Mouse (Mus musculus): ENCODE measurements around the gene Mtfmt.

The Mtfmt gene

DNA sequence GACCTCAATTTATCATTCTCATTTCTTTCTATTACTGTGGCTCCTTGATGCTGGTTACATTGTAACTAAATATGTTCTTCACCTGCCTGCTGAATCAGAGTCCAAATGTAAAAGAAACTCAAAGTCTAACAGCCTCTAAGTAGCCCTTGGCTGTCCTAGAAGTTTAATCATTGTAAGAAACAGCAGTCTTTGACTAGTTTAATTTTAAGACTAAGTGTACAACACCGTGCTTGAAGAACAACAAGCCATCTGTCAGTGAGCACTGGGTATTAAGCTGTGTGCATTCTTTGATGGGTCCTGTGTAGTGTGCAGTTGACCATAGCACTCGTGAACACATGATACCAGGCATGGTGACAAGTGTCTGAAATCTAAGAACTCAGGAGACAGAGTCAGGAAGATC, 8.1 kb upstream of the Mtfmt start:
- DNase-seq (ENCODE audit: low spot score), result no peak

DNA sequence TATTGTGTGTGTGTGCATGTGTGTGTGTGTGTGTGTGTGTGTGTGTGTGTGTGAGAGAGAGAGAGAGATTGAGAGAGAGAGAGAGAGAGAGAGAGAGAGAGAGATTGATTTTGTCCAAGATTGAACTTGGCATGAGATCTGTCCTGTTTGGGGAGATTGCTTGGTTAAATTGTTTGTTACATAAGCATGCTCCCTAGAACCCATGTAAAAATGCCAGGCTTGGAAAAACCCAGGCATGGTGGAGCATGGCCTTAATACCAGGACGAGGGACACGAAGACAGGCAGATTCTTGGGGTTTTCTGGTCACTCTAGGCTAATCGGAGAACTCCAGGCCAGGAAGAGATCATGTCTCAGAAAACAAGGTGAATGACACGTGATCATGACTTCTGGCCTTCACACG, 7.6 kb upstream of the Mtfmt start:
- DNase-seq (ENCODE audit: low spot score), result no peak

DNA sequence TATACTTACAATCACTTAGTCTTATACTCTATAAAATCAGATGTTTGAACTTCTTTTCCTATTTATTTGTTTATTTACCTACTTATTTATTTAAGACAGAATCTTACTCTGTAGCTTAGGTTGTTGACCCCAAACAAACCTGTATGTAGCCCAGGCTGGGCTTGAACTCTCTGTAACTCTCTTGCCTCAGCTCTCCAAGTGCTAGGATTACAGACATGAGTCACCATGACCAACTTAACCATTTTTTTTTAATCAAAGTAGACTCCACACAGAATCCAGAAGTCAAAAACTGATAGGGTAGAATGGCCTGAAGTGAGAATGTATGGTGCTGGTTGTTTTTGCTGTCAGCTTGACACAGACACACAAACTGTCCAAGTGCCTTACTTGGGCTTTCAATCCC, 5.2 kb upstream of the Mtfmt start:
- DNase-seq (ENCODE audit: low spot score), result no peak

DNA sequence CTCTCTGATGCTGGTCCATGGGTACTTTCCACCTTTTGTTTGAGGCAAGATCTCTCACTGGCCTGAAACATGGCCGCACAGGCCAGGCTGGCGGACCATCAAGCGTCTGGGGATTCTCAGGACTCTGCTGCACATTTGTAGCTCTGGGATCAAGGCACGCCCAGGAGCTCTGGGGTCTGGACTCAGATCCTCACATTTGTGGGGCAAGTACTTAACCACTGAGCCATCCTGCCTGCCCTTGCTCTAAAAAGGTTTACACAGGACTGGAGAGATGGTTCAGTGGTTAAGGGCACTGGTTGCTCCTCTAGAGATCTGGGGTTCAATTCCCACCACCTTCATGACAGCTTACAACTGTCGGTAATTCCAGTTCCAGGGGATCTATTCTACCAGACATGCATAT, 4.7 kb upstream of the Mtfmt start:
- DNase-seq (ENCODE audit: low spot score), result no peak

DNA sequence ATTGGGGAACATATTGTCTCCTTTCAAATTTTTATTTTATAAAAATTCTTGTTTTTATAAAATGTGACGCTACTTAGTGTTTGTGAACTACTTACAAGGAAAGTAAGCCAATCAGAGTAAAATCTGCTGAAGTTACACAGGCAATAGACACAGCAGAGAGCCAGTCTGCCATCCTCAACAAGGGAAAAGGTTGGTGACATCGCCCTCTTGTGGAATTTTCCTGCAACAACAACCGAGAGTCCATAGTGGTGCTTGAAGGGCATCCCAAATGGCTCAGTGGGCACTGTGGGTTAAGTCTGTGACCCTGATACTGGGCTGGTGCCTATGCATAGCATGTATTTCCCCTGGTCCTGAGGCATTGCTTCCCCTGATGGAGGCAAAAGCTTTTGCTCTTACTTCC, 3.3 kb upstream of the Mtfmt start:
- peak; percentile 73 for DNase-seq (ENCODE audit: low spot score)

DNA sequence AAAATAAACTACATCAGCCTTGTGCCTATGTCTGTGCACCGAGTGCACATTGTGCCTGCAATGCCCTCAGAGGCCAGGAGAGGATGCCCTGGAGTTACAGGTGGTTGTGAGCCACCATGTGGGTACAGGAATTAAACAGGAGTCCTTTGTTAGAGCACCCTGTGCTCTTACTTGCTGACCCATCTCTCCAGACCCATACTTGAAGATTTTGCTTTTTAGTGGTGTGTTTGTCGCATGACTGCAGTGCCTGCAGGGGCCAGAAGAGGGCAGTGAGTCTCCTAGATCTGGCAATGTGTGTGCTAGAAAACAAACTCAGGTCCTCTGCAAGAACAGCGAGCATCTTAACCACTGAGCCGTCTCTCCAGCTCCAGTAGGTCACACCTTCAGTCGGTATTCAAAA, 1.4 kb upstream of the Mtfmt start:
- DNase-seq (ENCODE audit: low spot score), result peak; percentile 43

DNA sequence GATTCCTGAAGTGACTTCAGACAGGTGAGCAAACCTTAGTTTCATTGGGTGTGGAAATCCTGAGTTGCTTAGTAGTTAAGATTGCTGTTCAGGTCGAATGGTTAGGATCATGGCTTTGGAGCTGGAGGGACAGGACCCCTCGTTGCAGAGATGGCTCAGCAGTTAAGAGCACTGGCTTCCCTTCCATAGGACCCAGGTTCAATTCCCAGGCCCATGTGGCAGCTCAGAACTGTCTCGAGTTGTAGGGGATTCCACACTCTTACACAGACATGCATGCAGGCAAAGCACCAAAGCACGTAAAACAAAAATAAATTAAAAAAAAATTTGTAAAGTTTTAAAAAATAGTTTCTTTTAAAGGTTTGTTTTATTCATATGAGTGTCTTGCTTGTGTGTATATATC, 371 bp upstream of the Mtfmt start:
- no peak for DNase-seq (ENCODE audit: low spot score)

DNA sequence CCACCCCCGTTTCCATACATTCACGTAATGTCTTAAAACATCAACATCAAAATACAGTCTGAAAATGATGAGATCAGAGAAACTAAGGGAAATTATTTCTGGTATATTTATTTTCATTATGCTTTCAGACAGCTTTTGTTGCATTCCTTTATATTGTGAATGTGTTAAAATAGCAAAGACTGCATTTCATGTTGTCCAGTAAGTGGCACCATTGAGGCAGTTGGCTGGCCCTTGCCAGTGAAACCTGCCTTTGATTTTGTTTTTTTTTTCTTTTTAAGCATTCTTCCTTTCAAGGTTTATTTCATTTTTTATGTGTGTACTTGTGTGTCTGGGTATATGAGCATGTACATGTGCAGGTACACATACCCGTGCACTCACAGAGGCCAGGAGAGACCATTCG, 9.1 kb downstream of the Mtfmt start:
- no peak for DNase-seq (ENCODE audit: low spot score)

DNA sequence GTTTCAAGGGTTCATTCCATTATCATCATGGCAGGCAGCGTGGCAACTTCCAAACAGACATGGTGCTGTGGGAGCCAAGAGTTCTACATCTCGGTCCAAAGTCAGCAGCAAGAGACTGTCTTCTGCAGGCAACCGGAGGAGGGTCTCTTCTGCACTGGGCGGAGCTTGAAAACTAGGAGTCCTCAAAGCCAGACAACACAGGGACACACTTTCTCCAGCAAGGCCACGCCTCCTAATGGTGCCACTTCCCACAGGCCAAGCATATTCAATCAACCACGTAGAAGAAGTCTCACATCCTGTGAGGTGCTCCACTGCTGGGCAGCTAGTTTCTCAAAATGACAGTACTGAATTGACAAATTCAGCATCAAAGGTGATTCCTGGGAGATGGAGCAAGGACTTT, 12.4 kb downstream of the Mtfmt start:
- DNase-seq (ENCODE audit: low spot score), result no peak

DNA sequence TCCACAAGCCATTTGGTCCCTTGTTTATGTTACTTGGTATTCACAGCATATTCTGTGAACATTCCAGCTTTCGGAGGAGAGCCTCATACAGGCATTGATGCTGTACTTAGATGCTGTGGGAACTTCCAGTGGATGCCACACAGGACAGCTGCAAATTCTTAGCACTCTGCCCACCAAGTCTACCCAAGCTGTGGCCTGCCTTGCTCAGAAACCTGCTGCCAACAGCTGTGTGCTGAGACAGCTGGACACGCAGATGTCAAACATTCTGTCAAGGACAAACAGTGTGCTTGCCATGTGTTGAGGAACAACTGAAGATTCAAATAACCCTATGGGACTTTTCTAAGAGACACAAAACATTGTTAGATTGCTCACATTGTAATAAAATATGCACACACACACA, 23.4 kb downstream of the Mtfmt start:
- DNase-seq (ENCODE audit: low spot score), result no peak

DNA sequence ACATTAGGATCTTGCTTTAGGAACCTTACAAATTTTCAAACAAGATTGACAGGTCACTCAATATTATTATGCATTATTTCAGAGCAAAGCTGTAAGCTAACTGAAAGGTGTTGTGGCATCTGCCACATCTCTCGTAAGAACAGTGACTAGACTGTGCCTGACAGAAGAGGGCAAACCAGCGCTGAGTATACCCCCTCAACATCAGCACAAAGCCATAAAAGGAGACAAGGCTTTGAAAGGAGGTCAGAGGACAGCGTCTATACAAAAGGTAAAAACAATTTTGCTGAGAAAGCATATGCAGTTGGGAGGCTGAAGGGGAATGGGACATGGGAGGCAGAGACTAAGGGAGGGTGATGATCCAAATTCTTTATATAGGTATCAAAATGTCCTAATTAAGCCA, 24.6 kb downstream of the Mtfmt start:
- no peak for DNase-seq (ENCODE audit: low spot score)

DNA sequence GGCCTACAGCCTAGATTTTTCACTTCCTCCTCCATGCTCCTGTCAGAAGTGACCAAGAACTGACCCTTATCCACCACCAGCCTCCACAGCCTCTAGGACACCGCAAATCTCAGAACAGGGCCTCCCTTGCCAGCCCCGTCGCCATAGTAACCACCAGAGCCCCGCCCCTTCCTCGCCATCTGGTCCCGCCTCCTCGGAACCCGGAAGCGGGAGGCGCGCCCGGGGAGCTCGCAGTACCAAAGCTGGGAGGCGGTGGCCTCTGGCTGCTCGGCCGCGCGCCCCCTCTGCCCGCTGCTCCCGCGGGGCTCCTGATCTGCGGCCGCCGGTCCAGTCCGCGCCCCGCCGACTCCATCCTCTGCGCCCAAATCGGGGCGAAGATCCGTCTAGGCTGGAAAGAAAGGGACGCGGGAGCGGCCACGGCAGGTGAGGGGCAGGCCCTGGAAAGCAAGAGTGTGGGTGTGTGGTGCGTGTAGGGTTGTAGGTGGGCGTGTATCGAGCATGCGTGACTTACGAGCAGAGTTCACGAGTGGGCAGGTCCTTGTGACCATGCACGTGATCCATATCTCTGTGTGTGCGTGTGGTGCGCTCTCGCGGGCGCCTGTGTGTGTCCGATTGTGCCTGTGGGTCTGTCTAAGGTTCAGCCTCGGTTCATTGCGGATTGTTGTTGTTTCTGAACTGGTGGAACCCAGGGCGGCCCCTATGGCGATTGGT, 25.3 kb downstream of the Mtfmt start, which contains the start of gene Spg21:
TSS of gene Spg21 (plus strand) at position 216 of the 711 bp plus-strand sequence.
- peak; percentile 98 for DNase-seq (ENCODE audit: low spot score)

DNA sequence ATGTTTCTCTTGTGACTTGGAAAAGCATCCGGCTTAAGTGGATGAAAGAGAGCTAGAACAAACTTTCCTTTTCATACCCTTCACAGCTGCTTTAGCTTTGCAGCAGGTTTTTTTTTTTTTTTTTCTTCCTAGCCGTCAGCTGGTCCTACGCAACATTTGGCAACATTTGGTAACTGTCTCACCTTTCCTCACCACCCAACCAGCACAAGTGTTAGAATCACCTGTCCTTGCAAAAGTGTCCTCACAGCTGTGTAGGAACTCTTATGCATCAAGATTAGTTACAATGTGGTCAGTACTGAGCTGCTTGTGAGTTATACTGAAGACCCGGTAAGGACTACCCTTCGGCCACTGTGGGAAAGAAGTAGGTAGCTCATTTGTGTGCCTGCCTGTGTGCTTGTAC, 27.0 kb downstream of the Mtfmt start:
- no peak for DNase-seq (ENCODE audit: low spot score)

DNA sequence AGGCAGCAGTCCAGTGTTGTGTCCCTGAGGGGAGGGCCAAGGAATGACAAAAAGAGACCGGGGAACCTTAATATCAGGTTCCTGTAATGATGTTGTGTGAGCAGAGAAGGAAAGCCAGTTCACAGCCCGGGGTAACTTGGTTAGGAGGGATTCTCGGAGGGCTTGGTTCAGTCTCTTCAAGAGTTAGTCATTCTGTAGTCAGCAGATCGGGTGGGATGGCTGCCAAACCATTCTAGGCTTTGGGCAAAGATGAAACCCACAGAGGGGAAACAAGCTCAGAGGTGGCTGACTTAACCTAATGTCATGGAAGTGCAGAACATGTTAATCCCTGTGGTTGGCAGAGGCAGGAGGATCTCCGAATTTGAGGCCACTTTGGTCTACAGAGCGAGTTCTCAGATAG, 28.6 kb downstream of the Mtfmt start:
- peak; percentile 20 for DNase-seq (ENCODE audit: low spot score)

DNA sequence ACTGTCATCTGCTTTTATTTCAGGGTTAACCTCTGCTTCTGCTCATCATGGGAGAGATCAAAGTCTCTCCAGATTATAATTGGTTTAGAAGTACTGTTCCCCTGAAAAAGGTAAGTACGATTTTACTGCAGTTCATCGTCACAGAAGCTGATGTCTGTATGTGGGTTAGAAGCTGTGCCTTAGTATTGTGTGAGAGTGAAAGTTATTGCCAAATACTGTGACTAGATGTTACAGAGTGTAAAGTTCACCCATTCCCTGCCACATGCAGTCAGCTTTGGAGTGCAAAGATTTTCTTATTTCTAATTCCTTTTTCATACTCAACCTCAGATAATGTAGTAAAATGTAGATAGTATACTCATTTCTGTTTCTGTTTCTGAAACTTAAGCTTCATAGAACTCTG, 29.7 kb downstream of the Mtfmt start:
- DNase-seq (ENCODE audit: low spot score), result no peak

DNA sequence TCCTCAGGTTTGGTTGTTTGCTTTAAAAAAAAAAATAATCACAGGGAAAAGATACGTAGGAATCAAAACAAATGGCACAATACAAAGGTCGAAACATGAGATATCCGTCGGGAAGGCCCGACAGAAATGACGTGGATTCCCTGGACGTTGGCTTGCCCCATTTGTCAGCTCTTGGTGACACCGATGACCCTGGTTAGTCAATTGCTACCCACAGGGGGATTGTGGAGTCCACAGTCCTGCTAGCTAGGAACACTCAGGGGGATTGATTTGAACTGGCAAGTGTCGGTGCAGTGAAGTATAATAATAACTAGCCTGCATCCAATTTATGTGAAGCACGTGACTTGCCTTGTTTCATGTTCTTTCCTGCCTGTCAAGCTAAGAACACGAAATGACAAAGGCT, 32.1 kb downstream of the Mtfmt start:
- no peak for DNase-seq (ENCODE audit: low spot score)

DNA sequence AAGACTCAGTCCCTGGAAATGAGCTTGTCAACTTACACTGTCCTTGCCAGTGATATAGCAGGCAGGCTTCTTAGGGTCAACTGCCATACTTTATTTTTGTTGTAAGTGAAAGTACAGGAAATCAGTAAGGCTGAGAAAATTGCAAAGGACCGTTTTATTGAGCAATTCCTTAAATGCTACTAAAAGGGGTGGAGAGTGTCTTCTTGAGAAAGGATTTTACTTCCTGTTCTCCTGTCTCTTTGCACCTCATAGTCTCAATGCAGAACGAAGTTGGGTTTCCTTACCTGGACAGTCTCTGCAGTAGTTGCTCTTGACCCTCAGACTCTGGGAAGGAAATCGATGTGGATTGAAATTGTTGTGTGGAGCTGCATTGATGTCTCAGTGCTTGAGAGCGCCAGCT, 37.2 kb downstream of the Mtfmt start:
- DNase-seq (ENCODE audit: low spot score), result no peak

DNA sequence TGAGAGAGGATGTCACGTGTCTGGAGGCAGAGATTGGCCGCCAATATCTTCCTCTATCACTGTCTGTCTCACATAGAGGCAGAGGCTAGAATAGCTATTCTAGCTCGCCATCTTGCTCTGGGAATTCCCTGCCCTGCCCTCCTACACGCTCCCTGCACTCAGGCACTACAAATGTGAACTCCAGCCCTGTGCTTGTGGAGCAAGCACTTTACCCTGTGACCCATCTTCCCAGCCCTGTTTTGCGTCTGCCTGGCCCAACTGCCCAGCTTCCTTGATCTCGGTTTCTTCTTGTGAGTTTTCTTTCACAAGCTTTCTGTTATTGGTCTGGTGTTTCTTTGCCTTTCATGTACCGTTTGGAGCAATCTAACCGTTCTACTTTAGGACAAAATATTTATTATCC, 43.6 kb downstream of the Mtfmt start:
- no peak for DNase-seq (ENCODE audit: low spot score)

DNA sequence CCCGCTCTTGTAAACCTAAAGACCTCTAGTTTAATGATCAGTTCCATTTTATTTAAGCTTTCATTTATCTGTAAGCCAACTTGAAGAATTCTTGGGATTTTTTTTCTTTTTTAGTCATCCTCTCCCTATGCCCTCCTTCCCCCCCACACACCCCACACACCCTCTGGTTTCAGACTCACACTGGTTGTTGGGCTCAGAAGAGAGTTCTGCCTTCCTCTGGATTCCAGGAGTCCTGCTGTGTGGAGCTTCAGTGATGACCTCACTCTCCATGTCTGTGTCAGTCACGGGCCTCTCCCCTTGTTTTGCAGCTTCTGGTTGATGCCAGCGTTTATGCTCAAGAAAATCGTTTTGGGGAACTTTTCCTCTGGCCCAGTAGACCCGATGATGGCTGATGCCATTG, 44.5 kb downstream of the Mtfmt start:
- DNase-seq (ENCODE audit: low spot score), result no peak

DNA sequence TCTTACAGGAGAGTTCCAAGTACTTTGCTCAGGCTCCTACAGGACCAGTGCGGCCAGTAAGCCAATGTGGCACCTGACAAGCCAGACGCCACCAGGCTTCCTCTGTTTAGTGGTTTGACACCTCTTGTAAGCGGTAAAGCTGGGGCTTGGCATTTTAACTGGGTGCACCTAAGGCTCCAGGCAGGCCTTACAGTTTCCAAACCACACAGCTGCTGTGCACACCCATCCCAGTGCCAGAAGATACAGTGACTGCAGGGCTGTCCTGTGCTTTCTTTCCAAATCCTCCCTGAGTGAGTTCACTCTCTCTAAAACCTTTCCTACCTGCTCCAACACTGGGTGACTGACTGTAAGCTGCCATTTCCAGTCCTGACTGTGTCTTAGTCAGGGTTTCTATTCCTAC, 55.9 kb downstream of the Mtfmt start:
- DNase-seq (ENCODE audit: low spot score), result no peak

DNA sequence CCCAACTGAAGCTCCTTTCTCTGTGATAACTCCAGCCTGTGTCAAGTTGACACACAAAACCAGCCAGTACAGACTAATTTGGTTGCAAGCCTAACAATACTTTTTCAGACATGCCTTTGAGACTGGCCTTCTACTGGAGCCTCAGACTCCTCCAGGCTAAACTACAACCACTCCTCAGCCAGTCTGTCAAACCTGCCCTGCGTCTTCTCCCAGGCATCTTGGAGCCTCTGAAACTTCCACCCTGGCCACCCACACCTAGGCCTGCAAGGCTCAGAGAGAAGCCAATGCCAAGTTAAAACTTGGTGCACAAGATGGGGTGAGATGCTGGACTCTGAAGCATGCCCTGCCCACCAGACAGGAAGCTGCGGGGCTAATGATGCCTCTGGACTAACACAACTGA, 56.8 kb downstream of the Mtfmt start:
- DNase-seq (ENCODE audit: low spot score), result no peak

DNA sequence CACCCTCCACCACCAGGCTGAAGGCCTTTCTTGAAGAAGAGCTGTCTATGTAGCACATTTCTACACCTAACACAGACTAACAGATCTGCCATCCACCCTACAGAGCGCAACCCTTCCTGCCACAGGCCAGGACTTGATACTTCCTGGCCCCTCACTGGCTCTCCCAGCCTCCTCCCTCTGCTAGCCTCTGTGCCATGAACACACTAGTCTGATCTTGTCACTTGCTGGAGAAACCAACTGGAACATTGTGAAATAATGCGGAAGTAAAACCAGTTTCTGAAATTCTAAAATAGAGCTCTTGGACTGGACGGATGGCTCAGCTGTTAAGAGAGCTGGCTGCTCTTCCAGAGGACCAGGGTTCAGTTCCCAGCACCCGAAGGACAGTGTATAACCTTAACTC, 57.3 kb downstream of the Mtfmt start:
- DNase-seq (ENCODE audit: low spot score), result no peak

DNA sequence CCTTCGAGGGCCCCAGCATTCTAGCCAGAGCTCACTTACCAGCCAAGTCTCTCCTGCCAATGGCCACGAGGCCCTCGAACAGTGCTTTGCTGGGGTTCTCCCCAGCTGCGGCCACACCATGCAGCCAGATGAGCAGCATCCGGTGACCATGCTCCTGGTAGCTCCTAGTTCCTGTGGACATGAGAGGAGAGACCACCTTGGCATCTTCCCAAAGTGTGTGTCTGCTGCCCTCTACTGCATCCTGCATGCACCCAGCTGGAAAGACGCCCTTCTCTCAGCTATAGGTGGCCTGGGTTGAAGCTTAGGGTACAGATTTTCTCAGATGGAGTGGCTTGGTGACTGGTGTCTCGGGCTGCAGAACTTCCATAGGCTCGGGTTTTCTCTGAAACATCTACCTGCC, 66.6 kb downstream of the Mtfmt start:
- DNase-seq (ENCODE audit: low spot score), result no peak
